ENCODE assay signal across 27 mouse cellular contexts in the genomic region with DNA sequence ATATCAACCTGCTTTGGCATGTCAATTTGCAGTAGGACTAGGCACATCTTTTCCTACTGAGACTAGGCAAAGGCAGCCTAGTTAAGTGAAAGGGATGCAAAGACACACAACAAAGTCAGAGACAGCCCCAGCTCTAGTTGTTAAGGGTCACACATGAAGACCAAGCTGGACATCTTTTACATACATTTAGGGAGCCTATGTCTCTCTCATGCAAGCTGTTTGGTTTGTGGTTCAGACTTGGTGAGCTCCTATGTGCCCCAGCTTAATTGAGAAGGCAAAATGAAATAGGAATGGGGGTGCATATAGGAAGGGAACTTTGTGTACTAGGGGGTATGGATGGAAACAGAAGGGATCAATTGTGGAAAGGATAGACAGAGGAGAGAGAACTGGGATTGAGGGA. TPM values are rescaled to one million over a fixed set of nuclear protein-coding genes. Genes with fewer than 3 reads are reported as not detected.
"Had no signal": no experiment of that assay in that cellular context is flagged by ENCODE, and none has a peak within 500 bp of the region (broad histone marks: within the 10 kb centered on the region; RNA-seq: fewer than 3 reads in every experiment).

Olfr1228 (minus strand) TSS at position 101 of the 400 bp plus-strand sequence.

- DNase-seq: heart, postnatal 10 days; heart, postnatal 14 days; heart, postnatal 36 days; heart, postnatal 4 days; kidney, adult 11 months; kidney, adult 18-20 months; kidney, adult 2 months; kidney, adult 8-10 months; kidney, adult 9 months; kidney, postnatal 10 days; kidney, postnatal 14 days; kidney, postnatal 25 days; kidney, postnatal 36 days; kidney, postnatal 4 days; layer of hippocampus, adult 9-11 months; layer of hippocampus, postnatal 36 days had no signal

RNA-seq across cellular contexts. Expression of gene Olfr1228, which starts in this region (rescaled TPM):
- total RNA-seq: heart, postnatal 10 days; heart, postnatal 14 days; heart, postnatal 36 days; heart, postnatal 4 days; hematopoietic stem cell, adult 5-6 weeks; hindbrain, postnatal 0 days; layer of hippocampus, adult 18-20 months; layer of hippocampus, adult 2 months; layer of hippocampus, adult 8-10 months; layer of hippocampus, postnatal 10 days; layer of hippocampus, postnatal 14 days; layer of hippocampus, postnatal 25 days; layer of hippocampus, postnatal 36 days; left cerebral cortex, adult 18-20 months; left cerebral cortex, adult 2 months; left cerebral cortex, adult 8-10 months had no signal
